Mouse (Mus musculus): ENCODE results near the gene Cdipt.

DNA sequence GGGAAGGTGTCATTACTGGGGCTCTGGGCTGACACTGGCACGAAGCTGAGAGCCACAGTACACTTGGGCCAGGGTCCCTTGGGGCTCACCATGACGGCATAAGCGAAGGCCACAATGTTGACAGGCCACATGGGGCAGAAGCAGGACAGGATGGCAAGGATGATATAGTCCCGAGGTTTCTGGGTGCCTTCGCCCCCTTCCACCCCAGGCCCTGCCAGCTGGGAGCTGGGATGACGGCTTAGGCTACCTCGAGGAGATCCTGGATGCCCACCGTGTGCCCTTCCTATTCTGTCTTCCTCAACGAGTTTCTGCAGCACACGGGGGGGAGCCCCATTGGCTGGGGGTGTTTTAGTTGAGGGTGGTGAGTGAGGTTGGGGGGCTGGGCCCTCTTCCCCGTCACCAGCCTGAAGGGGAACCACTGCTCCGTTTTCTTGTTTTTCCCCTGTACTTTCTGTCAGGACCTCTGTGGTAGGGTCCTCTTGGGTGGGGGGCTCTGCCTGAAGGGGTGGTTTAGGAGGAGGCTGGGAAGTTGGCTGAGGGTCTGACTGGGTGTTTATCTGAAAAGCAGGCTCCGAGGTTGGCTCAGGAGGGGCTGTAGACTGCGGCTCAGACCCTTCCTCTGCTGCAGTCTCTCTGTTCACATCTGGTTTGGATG is 43.7 kb downstream of the Cdipt start:
- TF ChIP-seq CTCF (IDR thresholded peaks at IDR 0.05; ENCODE audit: low read depth) = no peak
- TF ChIP-seq EP300 (IDR thresholded peaks at IDR 0.05; ENCODE audit: low read depth) = no peak
